Mouse (Mus musculus) lung, postnatal 0 days (tissue): ENCODE measurements around the gene Arhgef1. TPM values are rescaled to one million over a fixed set of nuclear protein-coding genes. Genes with fewer than 3 reads are reported as not detected.
A peak's percentile ranks its signal among the peaks of the same experiment; 100 is the strongest.

ENCODE experiments used
- ATAC-seq: fragments of 200-750 bp; cut with Nextera tagmentation; 2 replicates; pipeline ENCODE4 v1.8.0; 2017; ENCODE audit warnings: moderate library complexity
- DNase-seq: peaks from one replicate; pipeline ENCODE4 v3.0.0-alpha.2; 2016; ENCODE audit warnings: low spot score
- H3K27ac ChIP-seq: fragments of 300-500 bp; sonication (generic); 2 replicates; pipeline ENCODE4 v1.5.1; 2014; ENCODE audit warnings: antibody characterized with exemption, mild to moderate bottlenecking, low read length, mixed read lengths
- H3K27me3 ChIP-seq: fragments of 300-500 bp; sonication (generic); replicated peaks from 2 replicates; pipeline ENCODE4 v1.6.1; 2014; ENCODE audit warnings: low read length, mixed read lengths; ENCODE audit not compliant: insufficient read depth
- H3K36me3 ChIP-seq: fragments of 300-500 bp; sonication (generic); 2 replicates; pipeline ENCODE4 v1.6.1; 2014; ENCODE audit warnings: low read length, mixed read lengths; ENCODE audit not compliant: insufficient read depth
- H3K4me1 ChIP-seq: fragments of 300-500 bp; sonication (generic); 2 replicates; pipeline ENCODE4 v1.6.1; 2014; ENCODE audit warnings: antibody characterized with exemption, low read depth, low read length, mixed read lengths; ENCODE audit not compliant: insufficient read depth
- H3K4me2 ChIP-seq: fragments of 300-500 bp; sonication (generic); replicated peaks from 2 replicates; pipeline ENCODE4 v1.6.1; 2014; ENCODE audit warnings: low read depth, mild to moderate bottlenecking, low read length, moderate library complexity, mixed read lengths
- H3K4me3 ChIP-seq: fragments of 300-500 bp; sonication (generic); 2 replicates; pipeline ENCODE4 v1.5.1; 2014; ENCODE audit warnings: low read depth, low read length
- H3K9ac ChIP-seq: fragments of 300-500 bp; sonication (generic); replicated peaks from 2 replicates; pipeline ENCODE4 v1.6.1; 2014; ENCODE audit warnings: low read depth, mild to moderate bottlenecking
- H3K9me3 ChIP-seq: fragments of 300-500 bp; sonication (generic); 2 replicates; pipeline ENCODE4 v1.6.1; 2016; ENCODE audit warnings: low read length, mixed read lengths
- CTCF ChIP-seq: IDR thresholded peaks from 2 replicates; pipeline ENCODE4 v1.5.1; 2016; ENCODE audit warnings: antibody characterized with exemption, mild to moderate bottlenecking
- EP300 ChIP-seq: IDR thresholded peaks from 2 replicates; pipeline ENCODE4 v1.6.1; 2016; ENCODE audit warnings: antibody characterized with exemption, mild to moderate bottlenecking, control low read depth
- WGBS: fragments of 180-500 bp; shearing (Covaris S2); extraction: QIAGEN DNeasy Blood & Tissue Kit; methylation state at CpG from one replicate; pipeline ENCODE4 v1.1.7; 2014; 5-methylcytosine and 5-hydroxymethylcytosine counted together
- polyA plus RNA-seq: library from polyadenylated mRNA; unstranded; fragments of >200 nt; fragmentation: Nextera tagmentation; extraction: Ambion mirVana; gene quantifications from 2 replicates; pipeline ENCODE4 v1.2.1, GENCODE M21; 2015

The Arhgef1 gene
- polyA plus RNA-seq, 1 experiment from 2014 or later: 123 TPM

DNA sequence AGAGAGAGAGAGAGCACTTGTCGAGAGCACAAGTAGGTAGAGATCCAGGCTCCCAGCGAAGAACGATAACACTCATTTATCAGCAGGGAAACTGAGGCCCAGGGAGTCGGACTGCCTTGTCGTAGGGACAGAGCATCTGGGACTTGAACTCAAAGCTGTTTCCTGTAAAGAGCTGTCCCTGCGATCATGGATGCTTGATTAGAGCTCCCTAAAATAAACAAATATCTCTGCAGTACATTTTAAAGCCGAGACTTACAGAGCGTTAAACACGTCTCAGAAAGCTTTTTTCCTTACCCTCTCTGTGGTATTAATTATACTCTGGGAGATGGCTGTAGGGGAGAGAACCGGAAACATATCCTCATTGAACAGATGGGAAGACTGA is 723 bp downstream of the Arhgef1 start:
- peak; percentile 34 for DNase-seq
- no peaks in the 10 kb centered on the region for H3K27me3 ChIP-seq
- peak overlapping the region; percentile 86 for H3K9ac ChIP-seq
- H3K4me1 ChIP-seq: peaks cover 17% of the 10 kb centered on the region; the same call in 1 of the 2 replicates
- peak overlapping the region; percentile 95 for H3K27ac ChIP-seq
- peak overlapping the region; percentile 89 for H3K4me2 ChIP-seq
- WGBS: 8% methylated on average over 10 of the region's 10 CpGs
- H3K9me3 ChIP-seq: no peaks in the 10 kb centered on the region
- peaks cover under 1% of the 10 kb centered on the region; the same call in 1 of the 2 replicates for H3K36me3 ChIP-seq
- TF ChIP-seq CTCF (no peak), EP300 (peak; percentile 32; the same call in 1 of the 2 replicates)
- no peak for ATAC-seq
- peak overlapping the region; percentile 74 for H3K4me3 ChIP-seq

DNA sequence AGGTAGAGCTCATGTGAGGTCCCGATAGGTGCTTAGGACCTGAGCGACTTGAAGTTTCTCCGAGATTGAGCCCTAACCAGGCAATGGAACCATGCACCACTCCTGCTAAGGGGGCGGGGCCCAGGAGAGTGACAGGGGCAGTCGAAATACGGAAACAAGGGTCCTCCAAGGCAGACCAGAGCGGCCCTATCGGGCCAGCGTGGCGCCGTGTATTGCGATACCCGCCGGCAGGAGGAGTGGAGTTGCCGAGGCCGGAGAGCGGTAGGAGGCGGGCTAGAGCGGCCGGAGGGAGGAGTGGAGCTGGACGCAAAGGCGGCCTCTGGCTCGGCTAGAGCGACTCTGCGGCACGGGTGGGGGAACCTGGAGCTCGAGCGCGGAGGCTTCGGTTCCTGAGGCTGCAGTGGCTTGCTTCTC is 1.4 kb downstream of the Arhgef1 start:
- H3K27ac ChIP-seq: peak overlapping the region; percentile 95
- H3K9ac ChIP-seq: peak overlapping the region; percentile 52
- H3K4me3 ChIP-seq: peak overlapping the region; percentile 74
- H3K9me3 ChIP-seq: no peaks in the 10 kb centered on the region
- ATAC-seq: peak; percentile 95
- peaks cover 7% of the 10 kb centered on the region; the same call in 1 of the 2 replicates for H3K36me3 ChIP-seq
- H3K4me1 ChIP-seq: peaks cover 17% of the 10 kb centered on the region; the same call in 1 of the 2 replicates
- H3K27me3 ChIP-seq: no peaks in the 10 kb centered on the region
- H3K4me2 ChIP-seq: peak overlapping the region; percentile 89
- TF ChIP-seq CTCF (peak; percentile 88), EP300 (no peak; the same call in 1 of the 2 replicates)
- peak; percentile 99 for DNase-seq
- 0% methylated on average over 30 of the region's 30 CpGs for WGBS

DNA sequence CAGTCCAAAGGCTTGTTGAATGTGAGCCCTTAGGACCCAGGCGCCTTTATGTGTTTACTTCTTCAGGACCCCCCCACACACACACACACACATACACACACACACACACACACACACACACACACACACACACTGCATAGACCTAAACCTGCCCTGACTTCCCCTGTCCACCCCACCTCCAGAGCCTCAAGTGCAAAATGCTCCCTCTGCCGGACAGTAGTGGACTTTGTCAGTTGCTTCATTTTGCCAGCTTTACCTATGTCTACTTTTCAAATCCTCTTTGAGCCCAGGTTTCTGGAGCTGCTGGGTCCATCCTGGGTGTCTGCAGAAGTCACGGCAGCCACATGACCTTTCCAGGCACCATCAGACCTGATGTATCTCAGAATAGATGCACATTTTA is 2.2 kb downstream of the Arhgef1 start:
- H3K9ac ChIP-seq: no peak overlapping the region; the same call in 1 of the 2 replicates
- H3K9me3 ChIP-seq: no peaks in the 10 kb centered on the region
- no peaks in the 10 kb centered on the region for H3K27me3 ChIP-seq
- H3K4me1 ChIP-seq: peaks cover 17% of the 10 kb centered on the region; the same call in 1 of the 2 replicates
- DNase-seq (peak; percentile 92), ATAC-seq (peak; percentile 15)
- peak overlapping the region; percentile 81 for H3K27ac ChIP-seq
- no peak for TF ChIP-seq EP300
- TF ChIP-seq CTCF: peak; percentile 86
- H3K36me3 ChIP-seq: peaks cover 14% of the 10 kb centered on the region; the same call in 1 of the 2 replicates
- 9% methylated on average over 3 of the region's 3 CpGs for WGBS
- peak overlapping the region; percentile 89 for H3K4me2 ChIP-seq
- peak overlapping the region; percentile 74; the same call in 1 of the 2 replicates for H3K4me3 ChIP-seq

DNA sequence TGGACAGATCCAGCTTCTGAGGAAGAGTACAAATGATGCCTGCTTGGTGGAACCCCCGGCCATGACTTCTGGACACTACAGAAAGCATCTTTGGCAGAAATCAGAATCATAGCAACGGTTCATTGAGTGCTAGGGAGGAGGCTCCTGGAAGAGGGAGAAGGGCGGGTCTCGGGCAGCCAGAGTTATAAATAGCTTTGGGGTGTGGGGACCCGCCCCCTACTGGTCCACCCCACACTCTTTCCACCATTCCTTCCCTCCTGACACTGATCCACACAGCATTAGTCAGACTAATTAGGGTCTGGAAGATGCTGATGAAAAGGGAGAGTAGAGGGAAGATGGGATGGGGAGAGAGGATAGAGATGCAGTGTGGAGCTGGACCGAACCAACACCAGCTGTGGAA is 3.8 kb downstream of the Arhgef1 start:
- TF ChIP-seq CTCF (no peak), EP300 (no peak)
- Histone ChIP-seq H3K9ac (no peak overlapping the region), H3K36me3 (peaks cover 17% of the 10 kb centered on the region; the same call in 1 of the 2 replicates), H3K4me2 (0 out of 2 replicates have a peak overlapping the region, but pooled peaks have one; percentile 41), H3K4me1 (peaks cover 17% of the 10 kb centered on the region; the same call in 1 of the 2 replicates), H3K27ac (peak overlapping the region; percentile 64), H3K9me3 (no peaks in the 10 kb centered on the region), H3K4me3 (no peak overlapping the region), H3K27me3 (no peaks in the 10 kb centered on the region)
- WGBS: 17% methylated on average over 6 of the region's 6 CpGs
- DNase-seq (peak; percentile 39), ATAC-seq (no peak)

DNA sequence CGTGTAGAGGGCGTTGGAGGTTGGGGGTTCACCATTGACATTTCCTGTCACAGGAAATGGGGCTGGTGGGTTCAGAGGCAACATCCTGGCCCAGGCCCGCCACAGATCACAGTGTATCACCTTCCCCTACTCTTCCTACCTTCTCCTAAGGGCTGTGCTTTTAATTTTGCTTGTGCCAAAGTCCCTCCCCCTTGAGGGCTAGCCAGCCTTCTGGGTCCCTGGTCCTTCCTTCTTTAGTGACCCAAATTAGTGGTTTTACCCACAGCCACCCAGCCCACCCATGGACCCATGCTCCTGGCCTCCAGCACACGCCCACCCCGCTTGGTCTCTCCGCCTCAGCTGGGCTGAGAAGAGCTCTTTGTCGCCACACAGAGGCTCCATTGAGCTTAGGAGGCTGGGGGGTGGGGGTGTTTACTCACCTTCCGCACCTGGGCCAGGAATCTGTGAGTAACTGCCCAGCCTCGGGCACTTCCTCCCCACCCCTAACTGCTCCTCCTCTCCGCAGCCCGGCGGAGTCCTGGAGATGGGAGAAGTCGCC is 4.6 kb downstream of the Arhgef1 start:
- ATAC-seq: peak; percentile 32
- Histone ChIP-seq H3K9ac (no peak overlapping the region), H3K27me3 (no peaks in the 10 kb centered on the region), H3K27ac (peak overlapping the region; percentile 64), H3K4me3 (no peak overlapping the region; the same call in 1 of the 2 replicates), H3K36me3 (peaks cover 20% of the 10 kb centered on the region), H3K9me3 (no peaks in the 10 kb centered on the region), H3K4me1 (peaks cover 15% of the 10 kb centered on the region; the same call in 1 of the 2 replicates), H3K4me2 (peak overlapping the region; percentile 41)
- WGBS: 28% methylated on average over 12 of the region's 13 CpGs
- TF ChIP-seq CTCF (peak; percentile 56), EP300 (no peak)
- DNase-seq: peak; percentile 83

- no peak overlapping the region for H3K4me2 ChIP-seq
- H3K9me3 ChIP-seq: no peaks in the 10 kb centered on the region
- WGBS: 91% methylated on average over 14 of the region's 14 CpGs
- no peaks in the 10 kb centered on the region for H3K27me3 ChIP-seq
- H3K4me1 ChIP-seq: no peaks in the 10 kb centered on the region
- H3K9ac ChIP-seq: no peak overlapping the region
- TF ChIP-seq EP300: no peak
- TF ChIP-seq CTCF: no peak
- H3K4me3 ChIP-seq: no peak overlapping the region
- ATAC-seq (no peak), DNase-seq (no peak)
- H3K27ac ChIP-seq: no peak overlapping the region
- H3K36me3 ChIP-seq: peaks cover 41% of the 10 kb centered on the region
Observed at GRCm38 (mm10) chr7:24912480-24912879, 9.8 kb downstream of the Arhgef1 start.
